Mouse (Mus musculus) thymus, adult 2 months (tissue): Measurements from ENCODE around the gene Fbll1.

ENCODE experiments used
- CTCF ChIP-seq: fragments of 200-500 bp; IDR thresholded peaks from 2 replicates; pipeline ENCODE4 v1.5.1; 2012; ENCODE audit warnings: mild to moderate bottlenecking, control low read depth, low read length, moderate library complexity, borderline replicate concordance; ENCODE audit not compliant: control insufficient read depth, poor library complexity, insufficient read depth; ENCODE audit errors: extremely low read depth
- POLR2A ChIP-seq: fragments of 200-500 bp; IDR thresholded peaks from 2 replicates; pipeline ENCODE4 v1.6.1; 2012; ENCODE audit warnings: mild to moderate bottlenecking, low read length, control low read depth, moderate library complexity; ENCODE audit not compliant: control insufficient read depth, poor library complexity, insufficient read depth; ENCODE audit errors: extremely low read depth

DNA sequence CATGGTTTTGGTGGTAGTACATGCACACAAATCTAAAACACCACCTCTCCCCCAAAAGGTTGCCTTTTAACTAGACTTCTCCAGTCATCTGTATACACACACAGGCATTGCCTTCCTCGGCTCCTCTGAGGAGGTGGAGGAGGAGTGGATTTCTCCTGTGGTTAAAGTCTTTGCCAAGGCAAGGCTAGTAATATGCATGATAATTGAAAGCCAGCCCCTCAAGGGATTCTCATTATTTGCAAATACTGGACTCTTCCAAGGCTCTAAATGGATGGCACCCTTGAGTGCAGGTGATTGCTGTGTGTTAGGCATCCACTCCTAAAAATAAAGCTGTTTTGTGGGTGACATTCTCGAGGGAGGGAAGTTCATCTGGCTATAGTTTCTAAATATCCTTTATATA is 10.2 kb downstream of the Fbll1 start:
- TF ChIP-seq POLR2A = no peak
- no peak for TF ChIP-seq CTCF
